Mouse (Mus musculus) midbrain, embryonic 11.5 days (tissue): ENCODE measurements around the gene Apba1. TPM values are rescaled to one million over a fixed set of nuclear protein-coding genes. Genes with fewer than 3 reads are reported as not detected.

Experiments
- ATAC-seq: fragments of 200-750 bp; cut with Nextera tagmentation; 2 replicates; pipeline ENCODE4 v1.8.0; 2017; ENCODE audit warnings: moderate TSS enrichment, moderate library complexity; ENCODE audit not compliant: low FRiP score
- DNase-seq: peaks from one replicate; pipeline ENCODE4 v3.0.0; 2015; ENCODE audit warnings: low spot score; ENCODE audit errors: missing footprints
- H3K27ac ChIP-seq: fragments of 300-500 bp; sonication (generic); 2 replicates; pipeline ENCODE4 v1.5.1; 2014; ENCODE audit warnings: low read depth, low read length
- H3K27me3 ChIP-seq: fragments of 300-500 bp; sonication (generic); 2 replicates; pipeline ENCODE4 v1.6.1; 2014; ENCODE audit warnings: mild to moderate bottlenecking, low read length, moderate library complexity, mixed read lengths; ENCODE audit not compliant: control insufficient read depth, insufficient read depth
- H3K36me3 ChIP-seq: fragments of 300-500 bp; sonication (generic); 2 replicates; pipeline ENCODE4 v1.6.1; 2014; ENCODE audit warnings: mild to moderate bottlenecking, low read length, moderate library complexity, mixed read lengths; ENCODE audit not compliant: control insufficient read depth, insufficient read depth
- H3K4me1 ChIP-seq: fragments of 300-500 bp; sonication (generic); 2 replicates; pipeline ENCODE4 v1.6.1; 2014; ENCODE audit warnings: low read length; ENCODE audit not compliant: control insufficient read depth, insufficient read depth
- H3K4me2 ChIP-seq: fragments of 300-500 bp; sonication (generic); 2 replicates; pipeline ENCODE4 v1.6.1; 2014; ENCODE audit warnings: mild to moderate bottlenecking, moderate library complexity
- H3K4me3 ChIP-seq: fragments of 300-500 bp; sonication (generic); 2 replicates; pipeline ENCODE4 v1.5.1; 2014; ENCODE audit warnings: low read depth, low read length
- H3K9ac ChIP-seq: fragments of 300-500 bp; sonication (generic); 2 replicates; pipeline ENCODE4 v1.6.1; 2014; ENCODE audit warnings: low read length
- H3K9me3 ChIP-seq: fragments of 300-500 bp; sonication (generic); 2 replicates; pipeline ENCODE4 v1.6.1; 2016; ENCODE audit warnings: low read length; ENCODE audit not compliant: control insufficient read depth
- WGBS: fragments of 180-500 bp; shearing (Covaris S2); extraction: QIAGEN DNeasy Blood & Tissue Kit; methylation state at CpG from one replicate; pipeline ENCODE4 v1.1.7; 2014; 5-methylcytosine and 5-hydroxymethylcytosine counted together
- polyA plus RNA-seq: library from polyadenylated mRNA; unstranded; fragments of >200 nt; fragmentation: Nextera tagmentation; extraction: Ambion mirVana; gene quantifications from 2 replicates; pipeline ENCODE4 v1.2.1, GENCODE M21; 2014

Gene Apba1
- polyA plus RNA-seq, 1 experiment from 2014 or later, result 1.4 TPM

DNA sequence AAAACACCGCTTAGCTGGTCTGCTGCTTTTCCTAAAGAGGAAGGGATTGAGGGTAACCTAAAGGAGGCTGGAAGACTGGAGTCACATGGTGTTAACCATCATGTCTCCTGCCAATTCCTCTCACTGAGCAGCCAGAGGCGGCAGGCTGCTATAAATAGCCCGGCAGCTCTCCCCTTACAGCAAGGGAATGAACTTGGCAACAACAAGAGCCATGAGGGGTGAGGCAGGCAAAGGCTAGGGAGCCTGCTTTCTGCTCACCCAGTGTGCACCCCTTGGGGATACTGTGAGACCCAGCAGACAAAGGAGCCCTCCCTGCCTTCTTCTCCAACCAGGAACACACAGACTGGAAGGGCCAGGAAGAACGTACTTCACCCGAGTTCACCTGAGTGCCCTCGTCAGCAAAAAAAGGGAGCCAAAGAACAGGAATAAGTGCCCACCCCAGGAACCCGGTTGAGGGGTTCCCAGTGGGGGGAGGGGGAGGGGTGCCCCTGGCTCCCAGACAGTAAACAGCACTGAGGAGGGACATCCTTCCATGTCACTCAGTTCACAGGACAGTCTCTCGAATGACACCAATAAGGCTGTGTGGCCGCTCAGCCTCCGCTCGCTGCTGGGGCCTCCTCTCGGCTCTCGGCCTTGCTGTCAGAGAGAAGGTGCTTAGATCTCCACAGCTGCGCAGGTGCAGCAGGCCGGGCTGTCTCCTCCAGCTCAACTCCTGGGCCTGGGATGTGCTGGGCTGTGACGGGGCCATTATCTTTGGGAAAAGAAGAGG, 214.4 kb downstream of the Apba1 start:
- H3K27ac ChIP-seq, result no peak overlapping the region
- H3K4me3 ChIP-seq, result no peak overlapping the region
- no peaks in the 10 kb centered on the region for H3K9me3 ChIP-seq
- WGBS, result 65% methylated on average over 16 of the region's 16 CpGs
- no peak for DNase-seq
- no peaks in the 10 kb centered on the region for H3K36me3 ChIP-seq
- no peak overlapping the region for H3K4me2 ChIP-seq
- no peaks in the 10 kb centered on the region for H3K27me3 ChIP-seq
- no peak for ATAC-seq
- 0 out of 2 replicates have a peak overlapping the region, but pooled peaks have one; percentile 4 for H3K9ac ChIP-seq
- H3K4me1 ChIP-seq, result no peaks in the 10 kb centered on the region; the same call in 1 of the 2 replicates

DNA sequence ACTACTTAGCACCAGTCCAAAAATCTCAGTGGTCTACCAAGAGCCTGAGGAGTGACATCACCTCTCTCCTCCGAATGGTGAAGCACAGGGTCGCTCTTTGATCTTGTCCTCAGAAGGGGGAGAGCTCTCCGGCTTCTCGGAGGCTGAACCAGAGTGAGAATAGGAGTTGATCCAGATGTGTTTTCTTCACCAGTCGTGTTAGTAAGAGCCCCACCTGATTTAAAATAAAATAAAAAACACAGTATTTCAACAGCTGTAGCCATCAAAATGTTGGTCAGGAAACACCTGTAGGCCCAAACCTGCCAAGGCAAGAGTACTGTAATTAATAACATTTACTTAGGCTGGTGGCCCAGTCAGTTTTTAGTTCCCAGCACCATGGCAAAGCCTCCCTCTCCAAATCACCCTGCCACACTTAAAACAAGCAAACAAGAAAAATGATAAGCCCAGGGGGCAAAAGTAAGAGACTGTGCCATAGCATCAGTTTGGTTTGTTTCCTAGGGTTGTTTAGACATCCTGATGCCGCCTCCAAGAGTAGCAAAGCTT, 219.3 kb downstream of the Apba1 start:
- no peaks in the 10 kb centered on the region for H3K36me3 ChIP-seq
- no peaks in the 10 kb centered on the region for H3K27me3 ChIP-seq
- no peaks in the 10 kb centered on the region; the same call in 1 of the 2 replicates for H3K4me1 ChIP-seq
- H3K27ac ChIP-seq, result no peak overlapping the region
- no peak overlapping the region for H3K4me2 ChIP-seq
- H3K9ac ChIP-seq, result no peak overlapping the region
- WGBS, result 69% methylated on average over 6 of the region's 6 CpGs
- DNase-seq (no peak), ATAC-seq (no peak)
- no peaks in the 10 kb centered on the region for H3K9me3 ChIP-seq
- H3K4me3 ChIP-seq, result no peak overlapping the region

DNA sequence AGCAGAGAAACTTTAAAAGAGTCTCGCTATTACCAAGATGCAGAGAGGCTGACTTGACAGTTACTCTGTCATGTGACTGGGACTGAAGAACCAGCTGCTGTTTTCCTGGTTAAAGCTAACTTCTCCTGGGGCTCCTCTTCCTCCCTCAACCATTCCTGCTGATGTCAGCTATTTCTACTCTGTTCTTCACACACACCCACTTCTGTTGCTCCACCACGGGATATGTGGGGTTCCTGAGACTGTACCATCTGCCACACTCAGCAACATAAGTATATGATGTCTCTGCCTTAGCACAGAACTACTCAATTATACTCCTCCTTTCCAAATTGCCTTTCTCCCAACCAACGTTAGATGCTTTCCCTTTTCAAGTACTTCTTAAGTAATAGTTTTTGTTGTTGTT, 221.9 kb downstream of the Apba1 start:
- DNase-seq, result no peak
- Histone ChIP-seq H3K9ac (no peak overlapping the region), H3K27me3 (no peaks in the 10 kb centered on the region), H3K27ac (no peak overlapping the region), H3K4me3 (no peak overlapping the region), H3K36me3 (no peaks in the 10 kb centered on the region), H3K4me1 (no peaks in the 10 kb centered on the region), H3K9me3 (no peaks in the 10 kb centered on the region), H3K4me2 (no peak overlapping the region)
- no peak for ATAC-seq
- 82% methylated on average over 3 of the region's 3 CpGs for WGBS

DNA sequence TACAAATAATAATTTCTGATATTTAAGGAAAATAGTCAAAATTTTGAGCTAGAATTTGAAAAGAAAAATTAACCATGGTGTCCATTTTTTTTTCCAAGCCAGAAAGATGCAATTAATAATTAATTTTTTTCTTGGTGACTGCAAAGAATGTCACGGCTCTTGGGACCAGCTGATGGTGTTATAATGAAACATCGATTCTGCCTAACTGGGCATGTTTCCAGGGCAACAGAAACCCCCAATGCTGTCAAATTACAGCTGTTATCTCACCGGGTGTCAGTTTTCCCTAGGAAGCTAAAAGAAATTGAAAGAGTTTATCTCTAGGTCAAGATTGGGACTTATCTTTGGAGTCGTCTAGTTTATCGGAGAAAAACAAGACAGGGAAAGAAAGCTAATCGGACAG, 225.5 kb downstream of the Apba1 start:
- no peak overlapping the region for H3K27ac ChIP-seq
- ATAC-seq (no peak), DNase-seq (no peak)
- H3K9me3 ChIP-seq, result no peaks in the 10 kb centered on the region
- 81% methylated on average over 6 of the region's 6 CpGs for WGBS
- H3K4me3 ChIP-seq, result no peak overlapping the region
- H3K36me3 ChIP-seq, result no peaks in the 10 kb centered on the region
- H3K4me2 ChIP-seq, result no peak overlapping the region
- H3K4me1 ChIP-seq, result no peaks in the 10 kb centered on the region
- no peak overlapping the region for H3K9ac ChIP-seq
- H3K27me3 ChIP-seq, result no peaks in the 10 kb centered on the region

DNA sequence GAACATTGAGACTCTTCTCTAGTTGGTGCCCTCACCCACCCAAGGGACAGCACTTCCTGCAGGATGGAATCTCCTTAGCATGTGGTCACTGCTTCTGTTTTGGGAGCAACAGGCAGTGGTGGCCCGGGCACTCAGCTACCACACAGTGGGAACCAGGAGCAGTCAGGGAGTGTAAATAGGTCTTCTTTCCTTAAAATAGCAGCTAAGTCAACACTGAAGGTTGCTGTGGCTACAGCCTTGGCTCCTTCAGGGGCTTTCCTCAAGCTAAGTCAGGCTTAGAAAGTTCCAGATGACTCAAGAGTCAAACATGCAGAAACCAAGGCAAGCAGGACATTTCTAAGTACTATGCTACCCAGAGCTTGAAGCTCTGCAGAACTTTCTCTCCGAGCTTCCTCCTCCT, 228.6 kb downstream of the Apba1 start:
- Histone ChIP-seq H3K27me3 (no peaks in the 10 kb centered on the region), H3K9ac (no peak overlapping the region), H3K4me3 (no peak overlapping the region), H3K36me3 (no peaks in the 10 kb centered on the region), H3K4me1 (no peaks in the 10 kb centered on the region), H3K4me2 (no peak overlapping the region), H3K9me3 (no peaks in the 10 kb centered on the region), H3K27ac (no peak overlapping the region)
- 66% methylated on average over 2 of the region's 2 CpGs for WGBS
- ATAC-seq (no peak), DNase-seq (no peak)

DNA sequence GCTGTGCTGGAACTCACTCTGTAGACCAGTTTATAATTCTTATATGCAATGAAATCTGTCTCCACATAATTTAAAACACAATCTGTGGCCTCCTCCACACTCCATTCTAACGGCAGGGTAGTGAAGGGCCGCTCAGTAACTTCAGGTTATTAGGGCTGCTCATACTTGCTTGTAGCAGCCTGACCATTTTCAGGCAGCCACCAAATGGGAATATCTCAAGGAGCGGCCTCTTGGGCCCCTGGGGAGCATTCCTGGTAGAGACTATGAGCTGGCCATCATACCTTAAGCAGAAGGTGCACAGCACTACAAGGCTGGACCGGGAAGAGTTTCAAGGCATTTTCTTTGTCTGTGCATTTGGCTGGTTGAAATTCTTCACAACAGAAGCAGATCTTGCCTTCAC, 229.5 kb downstream of the Apba1 start:
- Histone ChIP-seq H3K27me3 (no peaks in the 10 kb centered on the region), H3K4me1 (no peaks in the 10 kb centered on the region), H3K4me2 (no peak overlapping the region), H3K4me3 (no peak overlapping the region), H3K27ac (no peak overlapping the region), H3K36me3 (no peaks in the 10 kb centered on the region), H3K9ac (no peak overlapping the region), H3K9me3 (no peaks in the 10 kb centered on the region)
- WGBS, result 89% methylated on average over 4 of the region's 4 CpGs
- DNase-seq (no peak), ATAC-seq (no peak)

DNA sequence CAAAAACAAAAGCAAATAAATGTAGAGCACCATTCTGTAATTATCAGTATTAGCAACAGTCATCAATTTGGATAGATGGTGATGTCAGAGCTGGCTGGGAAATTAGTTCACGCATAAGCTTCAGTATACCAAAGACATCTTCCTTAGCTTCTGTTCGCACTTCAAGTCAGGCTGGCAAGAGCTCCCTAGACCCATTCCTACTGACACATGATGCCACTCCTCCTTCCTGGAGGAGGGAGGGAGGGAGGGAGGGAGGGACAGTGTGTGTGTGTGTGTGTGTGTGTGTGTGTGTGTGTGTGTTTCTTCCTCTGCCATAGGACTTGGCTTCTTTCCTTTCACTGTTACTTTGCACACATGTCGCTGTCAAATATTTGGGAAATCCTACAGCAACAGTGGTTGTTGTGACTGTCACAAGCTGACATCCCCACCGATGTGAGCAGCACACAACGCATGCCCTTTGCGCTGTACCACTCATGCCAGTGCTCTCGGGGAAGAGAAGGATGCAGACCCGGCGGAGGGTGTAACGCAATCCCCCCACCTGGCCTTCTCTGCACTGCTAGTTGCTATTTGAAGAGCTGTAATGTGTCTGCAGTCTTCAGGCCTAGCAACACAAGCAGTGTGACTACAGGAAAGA, 237.2 kb downstream of the Apba1 start:
- no peak overlapping the region for H3K4me2 ChIP-seq
- no peaks in the 10 kb centered on the region for H3K27me3 ChIP-seq
- no peaks in the 10 kb centered on the region for H3K4me1 ChIP-seq
- 88% methylated on average over 10 of the region's 10 CpGs for WGBS
- no peaks in the 10 kb centered on the region for H3K9me3 ChIP-seq
- ATAC-seq (no peak), DNase-seq (no peak)
- H3K27ac ChIP-seq, result no peak overlapping the region
- H3K9ac ChIP-seq, result no peak overlapping the region
- H3K36me3 ChIP-seq, result no peaks in the 10 kb centered on the region
- no peak overlapping the region for H3K4me3 ChIP-seq

Other genes with a start within 250 kb of the Apba1 start
- not detected in 2 replicates for gene 1700028P14Rik, start 106.1 kb upstream of the Apba1 start, polyA plus RNA-seq
- 7.7 and 8.7 TPM in 2 replicates for gene Ptar1, start 71.5 kb upstream of the Apba1 start, polyA plus RNA-seq